Mouse (Mus musculus) intestine, embryonic 16.5 days (tissue): Measurements from ENCODE around the gene Myo1h. TPM values are rescaled to one million over a fixed set of nuclear protein-coding genes. Genes with fewer than 3 reads are reported as not detected.

Experiments used
- ATAC-seq: fragments of 200-750 bp; cut with Nextera tagmentation; 2 replicates; pipeline ENCODE4 v1.8.0; 2017; ENCODE audit warnings: moderate TSS enrichment, moderate library complexity
- H3K27ac ChIP-seq: fragments of 300-500 bp; sonication (generic); 2 replicates; pipeline ENCODE4 v1.5.1; 2014; ENCODE audit warnings: mild to moderate bottlenecking, low read length
- H3K27me3 ChIP-seq: fragments of 300-500 bp; sonication (generic); replicated peaks from 2 replicates; pipeline ENCODE4 v1.6.1; 2014; ENCODE audit warnings: low read length, control low read depth, mixed read lengths; ENCODE audit not compliant: control insufficient read depth, insufficient read depth
- H3K36me3 ChIP-seq: fragments of 300-500 bp; sonication (generic); 2 replicates; pipeline ENCODE4 v1.6.1; 2014; ENCODE audit warnings: low read length, control low read depth; ENCODE audit not compliant: control insufficient read depth, insufficient read depth
- H3K4me1 ChIP-seq: fragments of 300-500 bp; sonication (generic); 2 replicates; pipeline ENCODE4 v1.6.1; 2014; ENCODE audit warnings: low read length, control low read depth, mixed read lengths; ENCODE audit not compliant: control insufficient read depth, insufficient read depth
- H3K4me2 ChIP-seq: fragments of 300-500 bp; sonication (generic); 2 replicates; pipeline ENCODE4 v1.6.1; 2014; ENCODE audit warnings: low read depth, low read length, control low read depth
- H3K4me3 ChIP-seq: fragments of 300-500 bp; sonication (generic); 2 replicates; pipeline ENCODE4 v1.5.1; 2014; ENCODE audit warnings: mild to moderate bottlenecking, low read length
- H3K9ac ChIP-seq: fragments of 300-500 bp; sonication (generic); 2 replicates; pipeline ENCODE4 v1.6.1; 2014; ENCODE audit warnings: low read depth, low read length
- H3K9me3 ChIP-seq: fragments of 300-500 bp; sonication (generic); 2 replicates; pipeline ENCODE4 v1.6.1; 2016; ENCODE audit warnings: low read length, control low read depth; ENCODE audit not compliant: control insufficient read depth
- WGBS: fragments of 180-500 bp; shearing (Covaris S2); extraction: QIAGEN DNeasy Blood & Tissue Kit; methylation state at CpG from one replicate; pipeline ENCODE4 v1.1.7; 2014; 5-methylcytosine and 5-hydroxymethylcytosine counted together
- polyA plus RNA-seq: library from polyadenylated mRNA; unstranded; fragments of >200 nt; fragmentation: Nextera tagmentation; extraction: Ambion mirVana; gene quantifications from 2 replicates; pipeline ENCODE4 v1.2.1, GENCODE M21; 2015

The Myo1h gene
- 5.1 and 5.9 TPM in 2 replicates for polyA plus RNA-seq

GRCm38 (mm10) chr5:114288874-114289273 is at the start of gene Myo1h:
Myo1h (plus strand) TSS chr5:114289166.
- no peak for ATAC-seq
- no peaks in the 10 kb centered on the region for H3K9me3 ChIP-seq
- H3K4me2 ChIP-seq: no peak within 1 kb of the TSS
- H3K27ac ChIP-seq: no peak within 1 kb of the TSS
- no peak within 1 kb of the TSS for H3K4me3 ChIP-seq
- H3K4me1 ChIP-seq: no peaks in the 10 kb centered on the region
- H3K27me3 ChIP-seq: peaks cover 2% of the 10 kb centered on the region; the same call in 1 of the 2 replicates
- no peak within 1 kb of the TSS for H3K9ac ChIP-seq
- 33% methylated on average over 13 of the region's 13 CpGs for WGBS
- no peaks in the 10 kb centered on the region for H3K36me3 ChIP-seq

GRCm38 (mm10) chr5:114239737-114240136 is 49.2 kb upstream of the Myo1h start:
- H3K36me3 ChIP-seq: no peaks in the 10 kb centered on the region
- no peaks in the 10 kb centered on the region for H3K27me3 ChIP-seq
- H3K9me3 ChIP-seq: no peaks in the 10 kb centered on the region
- ATAC-seq: no peak
- H3K4me3 ChIP-seq: no peak overlapping the region
- 0 out of 2 replicates have a peak, but pooled peaks cover 2% of the 10 kb centered on the region for H3K4me1 ChIP-seq
- H3K9ac ChIP-seq: no peak overlapping the region
- H3K4me2 ChIP-seq: no peak overlapping the region
- no peak overlapping the region for H3K27ac ChIP-seq
- WGBS: 52% methylated on average over 14 of the region's 14 CpGs

- Histone ChIP-seq H3K27me3 (no peaks in the 10 kb centered on the region), H3K4me2 (no peak overlapping the region), H3K4me3 (no peak overlapping the region), H3K9me3 (no peaks in the 10 kb centered on the region), H3K4me1 (peaks cover 4% of the 10 kb centered on the region; the same call in 1 of the 2 replicates), H3K36me3 (no peaks in the 10 kb centered on the region), H3K27ac (no peak overlapping the region), H3K9ac (no peak overlapping the region)
- 80% methylated on average over 7 of the region's 7 CpGs for WGBS
- ATAC-seq: no peak
Observed at GRCm38 (mm10) chr5:114246465-114246864, 42.5 kb upstream of the Myo1h start.

GRCm38 (mm10) chr5:114248174-114248589 is 40.8 kb upstream of the Myo1h start:
- H3K4me2 ChIP-seq: peak overlapping the region; percentile 37
- no peak overlapping the region for H3K4me3 ChIP-seq
- H3K9ac ChIP-seq: no peak overlapping the region
- WGBS: 14% methylated on average over 14 of the region's 14 CpGs
- no peak overlapping the region for H3K27ac ChIP-seq
- no peaks in the 10 kb centered on the region for H3K9me3 ChIP-seq
- H3K4me1 ChIP-seq: peaks cover 4% of the 10 kb centered on the region; the same call in 1 of the 2 replicates
- H3K27me3 ChIP-seq: no peaks in the 10 kb centered on the region
- no peaks in the 10 kb centered on the region for H3K36me3 ChIP-seq
- peak; percentile 53; the same call in 1 of the 2 replicates for ATAC-seq

GRCm38 (mm10) chr5:114259495-114259894 is 29.5 kb upstream of the Myo1h start:
- Histone ChIP-seq H3K27ac (no peak overlapping the region), H3K4me1 (no peaks in the 10 kb centered on the region), H3K9me3 (no peaks in the 10 kb centered on the region), H3K9ac (no peak overlapping the region), H3K4me2 (no peak overlapping the region), H3K4me3 (no peak overlapping the region), H3K36me3 (no peaks in the 10 kb centered on the region), H3K27me3 (no peaks in the 10 kb centered on the region)
- 60% methylated on average over 10 of the region's 10 CpGs for WGBS
- ATAC-seq: no peak

- Histone ChIP-seq H3K36me3 (no peaks in the 10 kb centered on the region), H3K9me3 (no peaks in the 10 kb centered on the region), H3K4me1 (no peaks in the 10 kb centered on the region), H3K27ac (no peak overlapping the region), H3K27me3 (no peaks in the 10 kb centered on the region), H3K9ac (no peak overlapping the region), H3K4me3 (no peak overlapping the region), H3K4me2 (no peak overlapping the region)
- no peak for ATAC-seq
Observed at GRCm38 (mm10) chr5:114261494-114261893, 27.5 kb upstream of the Myo1h start.

- no peak for ATAC-seq
- Histone ChIP-seq H3K9ac (no peak overlapping the region), H3K27me3 (no peaks in the 10 kb centered on the region), H3K9me3 (no peaks in the 10 kb centered on the region), H3K4me2 (no peak overlapping the region), H3K4me1 (0 out of 2 replicates have a peak, but pooled peaks cover 5% of the 10 kb centered on the region), H3K27ac (no peak overlapping the region), H3K36me3 (no peaks in the 10 kb centered on the region), H3K4me3 (no peak overlapping the region)
- WGBS: 79% methylated on average over 8 of the region's 8 CpGs
Observed at GRCm38 (mm10) chr5:114264030-114264459, 24.9 kb upstream of the Myo1h start.

GRCm38 (mm10) chr5:114264791-114265190 is 24.2 kb upstream of the Myo1h start:
- ATAC-seq: no peak
- no peak overlapping the region for H3K9ac ChIP-seq
- no peak overlapping the region for H3K27ac ChIP-seq
- H3K36me3 ChIP-seq: no peaks in the 10 kb centered on the region
- no peak overlapping the region for H3K4me3 ChIP-seq
- no peaks in the 10 kb centered on the region for H3K9me3 ChIP-seq
- H3K4me1 ChIP-seq: 0 out of 2 replicates have a peak, but pooled peaks cover 7% of the 10 kb centered on the region
- 90% methylated on average over 8 of the region's 8 CpGs for WGBS
- H3K4me2 ChIP-seq: no peak overlapping the region
- H3K27me3 ChIP-seq: no peaks in the 10 kb centered on the region

GRCm38 (mm10) chr5:114268646-114269045 is 20.3 kb upstream of the Myo1h start:
- Histone ChIP-seq H3K36me3 (no peaks in the 10 kb centered on the region), H3K9me3 (no peaks in the 10 kb centered on the region), H3K4me1 (peaks cover 13% of the 10 kb centered on the region; the same call in 1 of the 2 replicates), H3K27ac (no peak overlapping the region), H3K27me3 (peaks cover 23% of the 10 kb centered on the region), H3K4me3 (no peak overlapping the region), H3K4me2 (no peak overlapping the region), H3K9ac (no peak overlapping the region)
- WGBS: 30% methylated on average over 7 of the region's 7 CpGs
- no peak for ATAC-seq

- peaks cover 20% of the 10 kb centered on the region for H3K4me1 ChIP-seq
- H3K27ac ChIP-seq: no peak overlapping the region
- WGBS: 74% methylated on average over 7 of the region's 7 CpGs
- H3K4me3 ChIP-seq: no peak overlapping the region
- H3K36me3 ChIP-seq: no peaks in the 10 kb centered on the region
- H3K4me2 ChIP-seq: no peak overlapping the region
- peaks cover 32% of the 10 kb centered on the region for H3K27me3 ChIP-seq
- H3K9me3 ChIP-seq: no peaks in the 10 kb centered on the region
- H3K9ac ChIP-seq: no peak overlapping the region
- ATAC-seq: no peak
Observed at GRCm38 (mm10) chr5:114269499-114269898, 19.5 kb upstream of the Myo1h start.
